Mouse (Mus musculus) lung, postnatal 0 days (tissue): ENCODE measurements around the gene Taar1.

Experiments
- CTCF ChIP-seq: IDR thresholded peaks from 2 replicates; pipeline ENCODE4 v1.5.1; 2016; ENCODE audit warnings: antibody characterized with exemption, mild to moderate bottlenecking
- EP300 ChIP-seq: IDR thresholded peaks from 2 replicates; pipeline ENCODE4 v1.6.1; 2016; ENCODE audit warnings: antibody characterized with exemption, mild to moderate bottlenecking, control low read depth

GRCm38 (mm10) chr10:23960444-23960915 lies 40.3 kb downstream of the Taar1 start, which contains the start of gene Taar4:
- TF ChIP-seq CTCF (no peak), EP300 (no peak)
